Mouse (Mus musculus): ENCODE data around the gene Mfsd9. TPM values are rescaled to one million over a fixed set of nuclear protein-coding genes. Genes with fewer than 3 reads are reported as not detected.

Mfsd9 gene
- polyA plus RNA-seq, 1 experiment from 2014 or later = 0.99 TPM

GRCm38 (mm10) chr1:40804118-40804517 is 13.6 kb upstream of the Mfsd9 start:
- Histone ChIP-seq H3K27me3 (replicated peaks) (no peaks in the 10 kb centered on the region), H3K4me2 (no peak overlapping the region), H3K36me3 (no peaks in the 10 kb centered on the region), H3K27ac (no peak overlapping the region), H3K4me3 (no peak overlapping the region), H3K9ac (no peak overlapping the region), H3K4me1 (no peaks in the 10 kb centered on the region; the same call in 1 of the 2 replicates), H3K9me3 (replicated peaks) (no peaks in the 10 kb centered on the region)
- 82% methylated on average over 12 of the region's 12 CpGs for WGBS (ENCODE audit: insufficient replicate concordance)
- ATAC-seq = no peak

DNA sequence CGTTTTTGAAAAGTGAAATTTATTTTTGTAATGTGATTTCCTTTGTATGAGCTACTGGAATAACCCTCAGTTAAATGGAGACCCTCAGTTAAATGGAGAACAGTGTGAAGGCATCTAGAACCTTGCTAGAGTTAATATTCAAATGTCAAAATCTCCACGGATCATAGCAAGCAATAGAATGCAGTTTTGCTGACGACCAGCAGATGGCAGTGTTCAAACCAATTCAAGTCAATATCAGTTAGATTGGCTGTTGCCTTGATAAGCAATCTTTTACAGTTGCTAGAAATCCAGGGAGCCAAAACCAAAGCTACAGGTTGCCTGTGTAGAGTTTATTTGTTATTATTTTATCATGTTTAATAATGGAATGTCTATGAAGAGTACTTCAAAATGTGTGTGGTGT is 12.3 kb upstream of the Mfsd9 start:
- no peaks in the 10 kb centered on the region for H3K27me3 ChIP-seq (replicated peaks)
- no peak overlapping the region for H3K4me3 ChIP-seq
- no peaks in the 10 kb centered on the region for H3K9me3 ChIP-seq (replicated peaks)
- H3K27ac ChIP-seq = no peak overlapping the region
- no peaks in the 10 kb centered on the region for H3K36me3 ChIP-seq
- H3K4me1 ChIP-seq = no peaks in the 10 kb centered on the region; the same call in 1 of the 2 replicates
- H3K9ac ChIP-seq = no peak overlapping the region
- WGBS (ENCODE audit: insufficient replicate concordance) = 15% methylated on average over 3 of the region's 3 CpGs
- H3K4me2 ChIP-seq = no peak overlapping the region
- ATAC-seq = no peak

- Histone ChIP-seq H3K9ac (no peak overlapping the region), H3K27ac (no peak overlapping the region), H3K4me1 (no peaks in the 10 kb centered on the region; the same call in 1 of the 2 replicates), H3K27me3 (replicated peaks) (no peaks in the 10 kb centered on the region), H3K4me3 (no peak overlapping the region), H3K9me3 (replicated peaks) (no peaks in the 10 kb centered on the region), H3K36me3 (no peaks in the 10 kb centered on the region), H3K4me2 (no peak overlapping the region)
- no peak for ATAC-seq
- WGBS (ENCODE audit: insufficient replicate concordance) = 32% methylated on average over 5 of the region's 5 CpGs
These were observed 10.4 kb upstream of the Mfsd9 start for GRCm38 (mm10) chr1:40800908-40801307.

- Histone ChIP-seq H3K9me3 (replicated peaks) (no peaks in the 10 kb centered on the region), H3K27me3 (replicated peaks) (0 out of 2 replicates have a peak, but pooled peaks cover 8% of the 10 kb centered on the region), H3K27ac (no peak overlapping the region), H3K4me3 (no peak overlapping the region), H3K36me3 (no peaks in the 10 kb centered on the region), H3K9ac (no peak overlapping the region), H3K4me1 (no peaks in the 10 kb centered on the region; the same call in 1 of the 2 replicates), H3K4me2 (no peak overlapping the region)
- 77% methylated on average over 8 of the region's 8 CpGs for WGBS (ENCODE audit: insufficient replicate concordance)
- no peak for ATAC-seq
These were observed 8.6 kb upstream of the Mfsd9 start for GRCm38 (mm10) chr1:40799121-40799520.

GRCm38 (mm10) chr1:40797348-40797747 is 6.9 kb upstream of the Mfsd9 start:
- no peak overlapping the region for H3K4me3 ChIP-seq
- ATAC-seq = no peak
- no peak overlapping the region for H3K4me2 ChIP-seq
- no peaks in the 10 kb centered on the region for H3K36me3 ChIP-seq
- 11% methylated on average over 5 of the region's 5 CpGs for WGBS (ENCODE audit: insufficient replicate concordance)
- no peak overlapping the region for H3K27ac ChIP-seq
- H3K4me1 ChIP-seq = no peaks in the 10 kb centered on the region; the same call in 1 of the 2 replicates
- H3K9ac ChIP-seq = no peak overlapping the region
- H3K9me3 ChIP-seq (replicated peaks) = no peaks in the 10 kb centered on the region
- H3K27me3 ChIP-seq (replicated peaks) = peaks cover 13% of the 10 kb centered on the region; the same call in 1 of the 2 replicates

DNA sequence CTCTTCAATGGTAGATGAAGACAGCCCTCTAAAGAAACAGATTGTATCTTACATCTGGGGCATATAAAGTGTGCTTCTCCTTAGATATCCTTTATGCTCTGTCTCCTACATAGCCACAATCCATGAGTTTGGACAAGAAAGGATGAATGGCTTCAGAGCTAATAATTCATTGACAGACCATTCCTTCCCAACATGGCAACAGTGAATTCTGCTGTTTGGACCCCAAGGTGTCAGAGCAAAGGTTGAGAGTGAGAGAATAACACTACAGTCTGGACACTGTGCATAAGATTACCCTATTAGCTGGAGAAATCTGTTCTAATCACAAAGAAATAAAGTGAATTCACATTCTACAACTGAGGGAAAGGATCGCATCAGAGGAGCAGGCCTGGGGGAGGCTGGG is 5.0 kb upstream of the Mfsd9 start:
- Histone ChIP-seq H3K9ac (no peak overlapping the region), H3K36me3 (no peaks in the 10 kb centered on the region), H3K4me2 (no peak overlapping the region), H3K27ac (no peak overlapping the region), H3K4me3 (no peak overlapping the region), H3K27me3 (replicated peaks) (peaks cover 13% of the 10 kb centered on the region; the same call in 1 of the 2 replicates), H3K4me1 (peaks cover 6% of the 10 kb centered on the region), H3K9me3 (replicated peaks) (no peaks in the 10 kb centered on the region)
- no peak for ATAC-seq
- 95% methylated on average over 1 of the region's 1 CpGs for WGBS (ENCODE audit: insufficient replicate concordance)

DNA sequence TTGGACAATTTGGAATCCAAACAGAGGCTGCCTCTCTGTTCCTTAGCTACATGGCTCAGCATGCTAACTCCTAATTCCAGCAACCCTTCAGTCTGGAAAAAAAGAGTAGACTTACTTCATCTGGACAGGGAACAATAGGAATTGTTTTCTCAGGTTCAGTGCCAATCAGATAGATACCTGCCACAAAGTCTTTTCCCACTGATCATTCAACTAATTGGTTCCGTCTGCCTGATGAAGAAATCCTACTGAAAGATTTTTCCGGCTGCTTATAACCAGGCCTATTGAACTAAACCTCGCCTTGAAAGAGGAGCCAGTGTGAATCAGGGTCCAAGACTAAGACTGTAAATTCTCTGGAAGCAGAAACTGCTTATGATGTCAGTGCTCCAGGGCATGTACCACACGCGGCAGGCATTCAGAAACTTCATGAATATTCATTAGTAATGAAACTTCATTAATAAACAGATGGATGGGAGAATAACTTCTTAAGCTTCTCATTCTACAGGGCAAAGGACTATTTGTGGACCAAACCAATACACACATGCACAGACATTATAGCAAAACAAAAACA is 737 bp downstream of the Mfsd9 start:
- ATAC-seq = no peak
- H3K4me1 ChIP-seq = peaks cover 12% of the 10 kb centered on the region
- WGBS (ENCODE audit: insufficient replicate concordance) = 46% methylated on average over 5 of the region's 5 CpGs
- peak overlapping the region; percentile 74 for H3K4me2 ChIP-seq
- H3K36me3 ChIP-seq = no peaks in the 10 kb centered on the region
- H3K27ac ChIP-seq = no peak overlapping the region
- H3K27me3 ChIP-seq (replicated peaks) = peaks cover 7% of the 10 kb centered on the region; the same call in 1 of the 2 replicates
- H3K9me3 ChIP-seq (replicated peaks) = no peaks in the 10 kb centered on the region
- peak overlapping the region; percentile 66 for H3K9ac ChIP-seq
- peak overlapping the region; percentile 70 for H3K4me3 ChIP-seq

DNA sequence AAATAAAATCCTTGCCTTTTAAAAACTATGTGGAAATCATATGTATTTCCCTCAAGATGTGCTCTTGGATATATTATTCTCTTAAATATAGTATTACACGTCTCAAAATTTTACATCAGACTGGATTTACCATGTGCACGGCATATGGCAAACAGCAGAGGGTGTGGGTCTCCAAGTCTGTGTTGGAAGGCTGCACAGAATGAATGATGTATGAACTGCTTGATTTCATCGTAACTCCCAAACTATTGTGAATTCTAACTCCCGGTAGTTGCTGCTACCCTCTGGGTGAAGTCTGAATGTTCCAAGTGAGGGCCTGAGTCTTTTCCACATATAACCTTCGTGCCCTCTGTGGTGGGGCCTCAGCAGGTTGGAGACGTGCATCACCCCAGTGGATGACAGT is 1.5 kb downstream of the Mfsd9 start:
- Histone ChIP-seq H3K27ac (no peak overlapping the region), H3K9me3 (replicated peaks) (no peaks in the 10 kb centered on the region), H3K27me3 (replicated peaks) (peaks cover 5% of the 10 kb centered on the region; the same call in 1 of the 2 replicates), H3K36me3 (no peaks in the 10 kb centered on the region), H3K4me2 (no peak overlapping the region), H3K4me3 (no peak overlapping the region), H3K4me1 (peaks cover 12% of the 10 kb centered on the region), H3K9ac (no peak overlapping the region)
- 80% methylated on average over 6 of the region's 6 CpGs for WGBS (ENCODE audit: insufficient replicate concordance)
- no peak for ATAC-seq

- Histone ChIP-seq H3K9ac (no peak overlapping the region), H3K4me2 (no peak overlapping the region), H3K4me3 (no peak overlapping the region), H3K36me3 (0 out of 2 replicates have a peak, but pooled peaks cover 5% of the 10 kb centered on the region), H3K27ac (no peak overlapping the region), H3K9me3 (replicated peaks) (no peaks in the 10 kb centered on the region), H3K4me1 (peaks cover 9% of the 10 kb centered on the region), H3K27me3 (replicated peaks) (no peaks in the 10 kb centered on the region)
- no peak for ATAC-seq
- 70% methylated on average over 11 of the region's 11 CpGs for WGBS (ENCODE audit: insufficient replicate concordance)
These were observed 4.5 kb downstream of the Mfsd9 start for GRCm38 (mm10) chr1:40785876-40786445.

- 0 out of 2 replicates have a peak, but pooled peaks cover under 1% of the 10 kb centered on the region for H3K4me1 ChIP-seq
- H3K4me3 ChIP-seq = no peak overlapping the region
- no peak overlapping the region for H3K27ac ChIP-seq
- WGBS (ENCODE audit: insufficient replicate concordance) = 73% methylated on average over 9 of the region's 9 CpGs
- no peak overlapping the region for H3K9ac ChIP-seq
- H3K27me3 ChIP-seq (replicated peaks) = no peaks in the 10 kb centered on the region
- H3K9me3 ChIP-seq (replicated peaks) = no peaks in the 10 kb centered on the region
- H3K4me2 ChIP-seq = no peak overlapping the region
- peaks cover 19% of the 10 kb centered on the region for H3K36me3 ChIP-seq
- no peak for ATAC-seq
These were observed 6.2 kb downstream of the Mfsd9 start for GRCm38 (mm10) chr1:40784306-40784705.

GRCm38 (mm10) chr1:40783450-40783849 is 7.0 kb downstream of the Mfsd9 start:
- H3K27me3 ChIP-seq (replicated peaks) = no peaks in the 10 kb centered on the region
- H3K9me3 ChIP-seq (replicated peaks) = 0 out of 2 replicates have a peak, but pooled peaks cover 2% of the 10 kb centered on the region
- H3K9ac ChIP-seq = no peak overlapping the region
- no peaks in the 10 kb centered on the region for H3K4me1 ChIP-seq
- no peak overlapping the region for H3K4me2 ChIP-seq
- H3K27ac ChIP-seq = no peak overlapping the region
- WGBS (ENCODE audit: insufficient replicate concordance) = 92% methylated on average over 7 of the region's 7 CpGs
- peaks cover 28% of the 10 kb centered on the region for H3K36me3 ChIP-seq
- no peak for ATAC-seq
- no peak overlapping the region for H3K4me3 ChIP-seq

GRCm38 (mm10) chr1:40776763-40777162 is 13.7 kb downstream of the Mfsd9 start:
- ATAC-seq = no peak

More at GRCm38 (mm10) chr1:40776763-40777162, 13.7 kb downstream of the Mfsd9 start:
- Histone ChIP-seq H3K4me3 (no peak overlapping the region), H3K9me3 (replicated peaks) (0 out of 2 replicates have a peak, but pooled peaks cover 2% of the 10 kb centered on the region), H3K4me2 (no peak overlapping the region), H3K27ac (no peak overlapping the region), H3K27me3 (replicated peaks) (no peaks in the 10 kb centered on the region), H3K36me3 (peaks cover 37% of the 10 kb centered on the region), H3K4me1 (peaks cover 14% of the 10 kb centered on the region), H3K9ac (no peak overlapping the region)
- 74% methylated on average over 3 of the region's 3 CpGs for WGBS (ENCODE audit: insufficient replicate concordance)
